Mouse (Mus musculus) heart, embryonic 12.5 days (tissue): ENCODE data around the gene Pde6h. TPM values are rescaled to one million over a fixed set of nuclear protein-coding genes. Genes with fewer than 3 reads are reported as not detected.
A peak's percentile ranks its signal among the peaks of the same experiment; 100 is the strongest.
"Not testable (repeated sequence)": the region's sequence is repeated elsewhere in the genome, so short reads cannot be mapped to it uniquely, and the experiment has no call there.

Source experiments
- ATAC-seq: fragments of 200-750 bp; cut with Nextera tagmentation; 2 replicates; pipeline ENCODE4 v1.8.0; 2017; ENCODE audit warnings: moderate TSS enrichment, moderate library complexity; ENCODE audit not compliant: insufficient number of reproducible peaks, low FRiP score
- H3K27ac ChIP-seq: fragments of 300-500 bp; sonication (generic); 2 replicates; pipeline ENCODE4 v1.5.1; 2016; ENCODE audit warnings: mild to moderate bottlenecking, moderate library complexity; ENCODE audit not compliant: poor library complexity, severe bottlenecking
- H3K27me3 ChIP-seq: fragments of 300-500 bp; sonication (generic); replicated peaks from 2 replicates; pipeline ENCODE4 v1.6.1; 2016; ENCODE audit warnings: mild to moderate bottlenecking, moderate library complexity
- H3K36me3 ChIP-seq: fragments of 300-500 bp; sonication (generic); 2 replicates; pipeline ENCODE4 v1.6.1; 2016; ENCODE audit warnings: mild to moderate bottlenecking, moderate library complexity
- H3K4me1 ChIP-seq: fragments of 300-500 bp; sonication (generic); replicated peaks from 2 replicates; pipeline ENCODE4 v1.6.1; 2016; ENCODE audit warnings: mild to moderate bottlenecking
- H3K4me2 ChIP-seq: fragments of 300-500 bp; sonication (generic); 2 replicates; pipeline ENCODE4 v1.6.1; 2016; ENCODE audit warnings: mild to moderate bottlenecking, moderate library complexity
- H3K4me3 ChIP-seq: fragments of 300-500 bp; sonication (generic); 2 replicates; pipeline ENCODE4 v1.5.1; 2016; ENCODE audit warnings: mild to moderate bottlenecking
- H3K9ac ChIP-seq: fragments of 300-500 bp; sonication (generic); 2 replicates; pipeline ENCODE4 v1.6.1; 2016; ENCODE audit warnings: mild to moderate bottlenecking, moderate library complexity
- H3K9me3 ChIP-seq: fragments of 300-500 bp; sonication (generic); replicated peaks from 2 replicates; pipeline ENCODE4 v1.6.1; 2016; ENCODE audit warnings: mild to moderate bottlenecking, moderate library complexity
- WGBS: fragments of 180-500 bp; shearing (Covaris S2); methylation state at CpG from one replicate; pipeline ENCODE4 v1.1.7; 2016; 5-methylcytosine and 5-hydroxymethylcytosine counted together
- polyA plus RNA-seq: library from polyadenylated mRNA; unstranded; fragments of >200 nt; fragmentation: Nextera tagmentation; extraction: Ambion mirVana; gene quantifications from 2 replicates; pipeline ENCODE4 v1.2.1, GENCODE M21; 2016

The Pde6h gene
- polyA plus RNA-seq, 1 experiment from 2014 or later, result 0.22 TPM

DNA sequence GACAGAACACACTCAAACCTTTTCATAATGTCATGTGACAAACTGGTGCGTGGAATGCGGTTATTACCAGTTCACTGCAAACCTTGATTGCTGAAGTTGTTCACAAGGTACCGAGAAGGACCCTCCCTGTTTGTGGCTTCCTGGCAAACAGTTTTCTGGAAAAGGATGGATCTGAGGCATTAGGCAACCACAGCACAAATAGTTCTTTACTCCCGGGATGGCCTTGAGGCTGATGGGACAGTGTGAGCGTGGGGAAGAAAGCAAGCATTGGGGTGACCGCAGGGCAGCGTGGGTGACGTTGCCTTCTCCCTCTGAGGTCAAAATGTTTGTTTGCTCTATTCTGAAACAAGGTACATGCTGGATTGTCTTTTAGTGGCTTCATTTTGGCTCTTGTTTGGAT is 31.1 kb downstream of the Pde6h start:
- Histone ChIP-seq H3K4me2 (no peak overlapping the region), H3K9me3 (no peaks in the 10 kb centered on the region), H3K9ac (no peak overlapping the region), H3K27ac (no peak overlapping the region), H3K4me1 (0 out of 2 replicates have a peak, but pooled peaks cover 2% of the 10 kb centered on the region), H3K27me3 (no peaks in the 10 kb centered on the region), H3K36me3 (no peaks in the 10 kb centered on the region), H3K4me3 (no peak overlapping the region)
- ATAC-seq, result no peak
- WGBS, result 84% methylated on average over 8 of the region's 8 CpGs

DNA sequence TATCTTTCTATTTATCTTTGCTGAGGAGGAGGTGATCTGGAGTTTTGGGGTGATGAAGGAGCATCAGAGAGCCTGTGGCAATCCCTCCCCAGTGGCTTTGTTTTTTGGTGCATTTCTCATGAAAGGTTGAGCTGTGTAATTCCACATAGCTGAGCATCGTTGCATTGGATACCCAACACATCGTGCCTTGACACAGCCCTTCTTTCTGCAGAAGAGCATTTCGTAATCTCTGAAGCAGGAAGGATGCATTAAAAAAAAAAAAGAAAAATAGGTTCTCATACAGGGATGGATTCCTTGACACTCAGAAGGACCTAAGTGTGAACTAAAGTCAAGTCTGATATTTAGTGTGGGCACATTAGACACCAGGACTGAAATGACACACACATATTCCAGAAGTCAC is 31.6 kb downstream of the Pde6h start:
- Histone ChIP-seq H3K27ac (no peak overlapping the region), H3K4me2 (no peak overlapping the region), H3K9me3 (no peaks in the 10 kb centered on the region), H3K36me3 (no peaks in the 10 kb centered on the region), H3K27me3 (no peaks in the 10 kb centered on the region), H3K4me3 (no peak overlapping the region), H3K4me1 (0 out of 2 replicates have a peak, but pooled peaks cover 2% of the 10 kb centered on the region), H3K9ac (no peak overlapping the region)
- WGBS, result 83% methylated on average over 3 of the region's 3 CpGs
- ATAC-seq, result no peak

DNA sequence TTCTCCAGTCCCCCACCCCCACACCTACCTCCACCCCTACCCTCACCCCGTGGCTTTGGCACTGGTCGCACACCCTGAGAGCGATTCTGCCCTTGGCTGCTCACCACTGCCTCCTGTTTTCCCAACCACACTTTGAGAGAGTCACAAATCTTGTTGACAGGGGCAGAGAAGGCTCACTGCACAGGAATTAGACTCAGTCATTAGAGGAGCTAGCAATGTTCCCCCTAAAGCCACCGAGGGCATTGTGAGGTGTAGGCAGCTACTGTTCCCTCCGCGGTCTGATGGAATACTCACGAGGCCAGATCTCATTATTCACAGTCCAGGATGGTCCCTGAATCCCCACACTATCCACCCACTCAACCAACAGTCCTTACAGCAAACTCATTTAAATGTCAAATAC is 33.4 kb downstream of the Pde6h start:
- H3K4me2 ChIP-seq, result no peak overlapping the region
- H3K27ac ChIP-seq, result no peak overlapping the region
- no peak for ATAC-seq
- no peaks in the 10 kb centered on the region for H3K36me3 ChIP-seq
- 0 out of 2 replicates have a peak, but pooled peaks cover 2% of the 10 kb centered on the region for H3K4me1 ChIP-seq
- 78% methylated on average over 7 of the region's 7 CpGs for WGBS
- H3K9ac ChIP-seq, result no peak overlapping the region
- no peaks in the 10 kb centered on the region for H3K27me3 ChIP-seq
- H3K9me3 ChIP-seq, result no peaks in the 10 kb centered on the region
- no peak overlapping the region for H3K4me3 ChIP-seq

DNA sequence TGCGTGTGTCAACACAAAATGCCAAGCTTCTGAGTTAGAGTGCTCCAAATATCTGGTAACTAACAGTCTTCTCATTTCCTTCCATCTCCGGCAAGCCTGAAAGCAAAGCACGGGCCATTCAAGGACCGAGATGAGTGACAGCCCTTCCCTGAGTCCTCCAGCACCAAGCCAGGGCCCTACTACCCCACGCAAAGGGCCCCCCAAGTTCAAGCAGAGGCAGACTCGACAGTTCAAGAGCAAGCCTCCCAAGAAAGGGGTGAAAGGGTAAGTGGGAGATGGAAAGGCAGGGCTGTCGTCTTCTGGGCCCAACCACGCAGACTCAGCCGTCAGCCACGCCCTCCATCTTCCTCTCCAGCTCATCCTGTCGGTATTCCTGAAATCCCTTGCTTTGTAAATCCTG is 35.5 kb downstream of the Pde6h start:
- Histone ChIP-seq H3K27me3 (no peaks in the 10 kb centered on the region), H3K9me3 (no peaks in the 10 kb centered on the region), H3K36me3 (no peaks in the 10 kb centered on the region), H3K4me1 (peaks cover 9% of the 10 kb centered on the region), H3K27ac (no peak overlapping the region), H3K4me2 (no peak overlapping the region), H3K4me3 (no peak overlapping the region), H3K9ac (no peak overlapping the region)
- WGBS, result 53% methylated on average over 11 of the region's 11 CpGs
- ATAC-seq, result no peak

DNA sequence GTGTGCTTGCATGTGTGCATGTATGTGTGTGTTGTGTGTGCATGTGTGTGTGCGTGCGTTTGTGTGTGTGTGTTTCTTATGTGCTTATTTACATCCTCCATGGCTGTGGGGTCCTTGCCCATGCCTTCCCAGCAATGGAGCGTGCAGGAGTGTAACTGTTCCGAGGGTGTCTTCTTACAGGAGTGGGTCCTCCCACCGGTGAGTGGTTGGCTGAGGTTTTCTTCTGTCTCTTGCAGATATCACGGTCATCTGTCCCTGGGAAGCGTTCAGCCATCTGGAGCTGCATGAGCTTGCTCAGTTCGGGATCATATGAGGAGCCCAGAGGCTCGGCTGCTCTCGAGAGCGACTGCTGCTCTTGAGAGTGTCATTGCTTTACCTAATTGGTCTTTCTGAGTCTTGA is 39.3 kb downstream of the Pde6h start:
- H3K36me3 ChIP-seq, result no peaks in the 10 kb centered on the region
- 0 out of 2 replicates have a peak overlapping the region, but pooled peaks have one; percentile 20 for H3K4me2 ChIP-seq
- WGBS, result 60% methylated on average over 11 of the region's 11 CpGs
- no peak for ATAC-seq
- no peak overlapping the region for H3K9ac ChIP-seq
- H3K4me3 ChIP-seq, result no peak overlapping the region
- no peaks in the 10 kb centered on the region for H3K27me3 ChIP-seq
- no peaks in the 10 kb centered on the region for H3K9me3 ChIP-seq
- no peak overlapping the region for H3K27ac ChIP-seq
- H3K4me1 ChIP-seq, result peaks cover 14% of the 10 kb centered on the region

DNA sequence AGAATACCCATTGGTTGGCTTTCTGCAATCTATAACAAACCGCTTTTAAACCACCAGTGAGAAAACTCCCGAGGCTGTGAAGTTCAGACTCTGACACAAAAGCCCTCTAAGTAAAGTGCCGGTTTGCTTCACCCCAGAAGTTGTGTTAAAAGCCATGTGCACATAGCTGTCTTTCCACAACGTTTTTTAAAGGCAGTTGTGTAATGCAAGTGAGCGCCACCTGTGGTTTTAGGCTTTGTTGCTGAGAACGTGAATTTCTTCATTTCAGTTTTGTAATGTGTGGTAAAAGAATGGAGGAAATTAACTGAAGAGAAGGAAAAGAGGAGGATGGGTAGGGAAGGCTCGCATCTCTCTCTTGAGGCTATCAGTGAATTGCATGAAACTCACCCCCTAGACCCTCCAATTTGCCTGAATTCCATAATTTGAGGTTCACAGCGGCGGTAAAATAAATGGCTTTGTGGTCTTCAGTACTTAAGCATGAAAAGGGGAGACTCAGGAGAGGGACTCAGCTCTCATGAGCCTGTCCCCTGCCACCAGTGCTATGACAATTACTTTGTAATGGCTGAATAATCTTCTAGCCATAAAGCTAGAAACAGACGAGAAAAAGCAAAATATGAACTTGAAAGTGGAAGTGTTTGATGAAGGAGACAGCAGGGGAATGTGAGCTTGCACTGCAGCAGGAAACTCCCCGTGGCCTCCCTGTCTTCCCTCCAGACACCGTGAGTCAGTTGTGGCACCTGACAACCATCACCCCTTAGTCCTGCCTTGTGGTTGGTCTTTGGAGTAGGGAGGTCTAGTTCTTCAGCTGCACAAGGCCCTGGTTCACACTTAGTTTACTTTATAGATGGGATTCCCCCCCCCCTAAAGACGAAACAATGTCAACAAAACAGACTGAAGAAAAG is 41.2 kb downstream of the Pde6h start:
- H3K9me3 ChIP-seq, result no peaks in the 10 kb centered on the region
- H3K27ac ChIP-seq, result no peak overlapping the region
- no peaks in the 10 kb centered on the region for H3K27me3 ChIP-seq
- H3K4me2 ChIP-seq, result no peak overlapping the region
- no peak for ATAC-seq
- 70% methylated on average over 13 of the region's 13 CpGs for WGBS
- no peak overlapping the region for H3K4me3 ChIP-seq
- H3K4me1 ChIP-seq, result peaks cover 11% of the 10 kb centered on the region
- no peaks in the 10 kb centered on the region for H3K36me3 ChIP-seq
- no peak overlapping the region for H3K9ac ChIP-seq

DNA sequence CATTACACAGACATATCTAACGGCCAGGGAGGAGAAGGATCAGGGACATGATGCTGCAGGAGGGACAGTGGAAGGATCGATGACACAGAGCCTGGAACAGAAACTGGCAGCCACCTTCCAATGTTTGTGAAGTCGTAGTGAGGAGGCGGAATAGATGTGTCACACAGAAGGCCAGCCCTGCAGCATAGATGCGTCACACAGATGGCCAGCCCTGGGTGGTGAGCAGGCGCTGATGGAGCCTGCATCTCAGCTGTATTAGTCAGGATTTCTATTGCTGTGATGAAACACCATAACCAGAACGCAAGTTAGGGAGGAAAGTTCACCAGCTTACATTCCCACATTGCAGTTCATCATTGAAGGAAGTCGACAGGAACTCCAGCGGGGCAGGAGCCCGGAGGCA is 42.3 kb downstream of the Pde6h start:
- Histone ChIP-seq H3K4me2 (no peak overlapping the region), H3K4me3 (no peak overlapping the region), H3K27ac (no peak overlapping the region), H3K9me3 (no peaks in the 10 kb centered on the region), H3K36me3 (no peaks in the 10 kb centered on the region), H3K9ac (no peak overlapping the region), H3K4me1 (peaks cover 11% of the 10 kb centered on the region), H3K27me3 (no peaks in the 10 kb centered on the region)
- 64% methylated on average over 10 of the region's 10 CpGs for WGBS
- no peak for ATAC-seq

DNA sequence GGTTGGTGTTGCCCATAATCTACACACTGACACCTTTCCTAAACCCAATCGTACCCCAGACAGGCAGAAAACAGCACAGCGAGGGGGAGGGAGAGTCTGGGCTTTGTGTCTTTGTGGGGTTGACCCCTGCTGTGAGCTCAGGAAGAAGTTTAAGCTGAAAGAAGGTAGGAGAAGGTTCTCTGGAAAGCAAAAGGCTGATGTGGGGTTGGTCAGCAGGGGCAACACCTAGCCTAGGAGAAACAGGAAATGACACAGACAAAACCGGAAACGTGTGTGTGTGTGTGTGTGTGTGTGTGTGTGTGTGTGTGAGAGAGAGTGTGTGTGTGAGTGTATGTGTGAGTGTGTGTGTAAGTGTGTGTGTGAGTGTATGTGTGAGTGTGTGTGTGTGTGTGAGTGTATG is 43.8 kb downstream of the Pde6h start:
- H3K9ac ChIP-seq, result no peak overlapping the region
- no peaks in the 10 kb centered on the region for H3K9me3 ChIP-seq
- no peaks in the 10 kb centered on the region for H3K36me3 ChIP-seq
- no peak overlapping the region for H3K4me2 ChIP-seq
- no peak for ATAC-seq
- H3K27me3 ChIP-seq, result no peaks in the 10 kb centered on the region
- no peak overlapping the region for H3K27ac ChIP-seq
- H3K4me3 ChIP-seq, result no peak overlapping the region
- WGBS, result 54% methylated on average over 4 of the region's 4 CpGs
- H3K4me1 ChIP-seq, result peaks cover 11% of the 10 kb centered on the region

DNA sequence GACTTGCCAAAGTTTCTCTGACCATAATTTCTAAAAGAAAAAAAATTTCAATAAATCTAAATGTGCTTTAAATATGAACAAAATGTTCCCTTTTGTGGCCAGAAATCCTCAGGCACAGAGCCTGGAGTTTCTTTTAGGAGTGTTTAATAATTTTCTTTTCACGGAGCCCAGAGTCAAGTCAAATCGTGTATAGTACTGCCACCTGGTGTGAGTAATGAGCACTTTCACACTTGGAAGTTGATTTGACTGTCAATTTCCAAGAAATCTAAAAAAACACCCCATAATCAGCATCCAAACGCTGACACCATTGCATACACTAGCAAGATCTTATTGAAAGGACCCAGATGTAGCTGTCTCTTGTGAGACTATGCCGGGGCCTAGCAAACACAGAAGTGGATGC is 45.2 kb downstream of the Pde6h start:
- 27% methylated on average over 4 of the region's 4 CpGs for WGBS
- not testable (repeated sequence) for H3K27ac ChIP-seq, H3K36me3 ChIP-seq, H3K4me2 ChIP-seq, H3K9me3 ChIP-seq, H3K4me1 ChIP-seq, H3K9ac ChIP-seq, H3K27me3 ChIP-seq, H3K4me3 ChIP-seq
- ATAC-seq, result 0 out of 2 replicates have a peak, but pooled peaks have one; percentile 48

DNA sequence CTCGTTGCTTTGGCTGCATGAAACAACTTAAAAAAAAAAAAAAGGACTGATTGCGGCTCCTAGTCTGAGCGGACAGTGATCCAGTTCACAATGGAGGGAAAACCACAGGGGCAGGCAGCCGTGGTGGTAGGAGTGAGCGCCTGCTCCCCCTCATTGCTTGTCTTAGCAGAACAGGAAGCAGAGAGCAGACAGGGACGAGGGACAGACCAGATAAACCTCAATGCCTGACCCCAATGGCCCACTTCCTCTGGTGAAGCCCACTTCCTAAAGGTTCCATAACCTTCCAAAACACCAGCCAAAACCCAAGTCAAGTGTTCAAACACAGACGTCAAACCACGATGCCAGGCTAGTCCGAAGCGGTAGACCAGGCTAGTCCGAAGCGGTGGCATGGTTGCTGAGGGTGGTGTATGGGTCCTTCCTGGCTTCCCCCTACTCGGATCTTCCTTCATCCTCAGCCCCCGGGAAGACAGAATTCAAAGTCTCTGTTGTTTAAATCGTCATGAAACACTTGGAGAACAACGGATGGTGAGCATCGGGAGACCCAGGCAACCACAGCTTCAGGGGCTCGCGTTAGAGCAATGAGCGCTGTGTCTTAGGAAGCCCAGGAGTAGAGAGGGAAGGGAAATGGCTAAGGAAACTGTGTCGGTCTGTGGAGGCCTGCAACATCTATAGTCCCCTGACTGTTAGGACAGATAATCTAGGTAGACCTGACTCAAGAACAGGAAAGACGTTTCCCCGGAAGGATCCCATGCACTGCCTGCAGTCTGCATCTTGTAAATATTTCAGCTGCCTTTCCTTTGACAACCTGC is 55.8 kb downstream of the Pde6h start:
- peak; percentile 59; the same call in 1 of the 2 replicates for ATAC-seq
- H3K9me3 ChIP-seq, result no peaks in the 10 kb centered on the region
- H3K4me1 ChIP-seq, result peaks cover 12% of the 10 kb centered on the region
- WGBS, result 68% methylated on average over 23 of the region's 23 CpGs
- no peak overlapping the region for H3K4me2 ChIP-seq
- H3K27ac ChIP-seq, result peak overlapping the region; percentile 37
- no peaks in the 10 kb centered on the region for H3K27me3 ChIP-seq
- H3K36me3 ChIP-seq, result no peaks in the 10 kb centered on the region
- H3K4me3 ChIP-seq, result no peak overlapping the region
- no peak overlapping the region for H3K9ac ChIP-seq

DNA sequence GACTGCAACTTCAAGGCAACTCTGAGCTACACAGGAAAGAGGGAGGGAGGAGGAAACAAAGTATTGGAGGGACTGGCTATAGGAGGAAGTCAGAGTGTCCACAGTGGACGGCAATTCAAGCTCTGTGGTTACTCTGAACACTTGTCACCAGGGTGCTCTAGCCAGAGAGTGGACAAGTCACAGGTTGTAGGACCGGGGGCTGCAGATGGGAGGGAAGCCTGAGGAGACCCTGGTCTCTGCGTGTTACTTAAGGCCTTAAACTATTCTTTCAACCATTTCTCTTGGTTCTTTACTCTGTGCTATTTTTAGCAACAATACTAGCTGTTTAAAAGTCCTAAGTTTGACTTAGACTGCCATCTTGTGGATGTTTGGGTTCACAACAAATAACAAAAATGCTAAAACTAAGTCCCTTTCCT is 56.7 kb downstream of the Pde6h start:
- no peak overlapping the region for H3K4me3 ChIP-seq
- no peaks in the 10 kb centered on the region for H3K27me3 ChIP-seq
- peak; percentile 66 for ATAC-seq
- no peak overlapping the region for H3K9ac ChIP-seq
- WGBS, result 26% methylated on average over 3 of the region's 3 CpGs
- peaks cover 12% of the 10 kb centered on the region for H3K4me1 ChIP-seq
- peak overlapping the region; percentile 37 for H3K27ac ChIP-seq
- H3K9me3 ChIP-seq, result no peaks in the 10 kb centered on the region
- no peaks in the 10 kb centered on the region for H3K36me3 ChIP-seq
- H3K4me2 ChIP-seq, result 0 out of 2 replicates have a peak overlapping the region, but pooled peaks have one; percentile 17
